Mouse (Mus musculus) ES-E14 (cell line): ENCODE data around the gene St8sia1.

Source experiments
- MAFK ChIP-seq: IDR thresholded peaks from 2 replicates; pipeline ENCODE4 v1.6.1; 2014; ENCODE audit warnings: mild to moderate bottlenecking, low read depth, low read length, inconsistent platforms; ENCODE audit not compliant: insufficient read depth
- ZC3H11A ChIP-seq: IDR thresholded peaks from 2 replicates; pipeline ENCODE4 v1.6.1; 2012; ENCODE audit warnings: low read depth, mild to moderate bottlenecking, inconsistent platforms, low read length, borderline replicate concordance
- ZNF384 ChIP-seq: IDR thresholded peaks from 2 replicates; pipeline ENCODE4 v1.6.1; 2012; ENCODE audit warnings: low read depth, low read length, inconsistent platforms

- TF ChIP-seq MAFK (no peak), ZC3H11A (no peak), ZNF384 (no peak)
Measured at GRCm38 (mm10) chr6:142795655-142796441, 168.4 kb downstream of the St8sia1 start.
